Mouse (Mus musculus) ES-Bruce4 (cell line): ENCODE measurements at regions not wholly inside any gene's neighbourhood (a gene's known extent, or its start where the extent isn't known, plus 50 kb on each side); places are given as distances from the start of the nearest gene placed in this dataset.
A peak's percentile ranks its signal among the peaks of the same experiment; 100 is the strongest.

ENCODE experiments used
- H3K27ac ChIP-seq: 2 replicates; pipeline ENCODE4 v1.5.1; 2012; ENCODE audit warnings: low read length, inconsistent platforms; ENCODE audit not compliant: insufficient read depth
- H3K27me3 ChIP-seq: 2 replicates; pipeline ENCODE4 v1.6.1; 2012; ENCODE audit warnings: mild to moderate bottlenecking, low read length, inconsistent platforms; ENCODE audit not compliant: control insufficient read depth, poor library complexity, insufficient read depth, severe bottlenecking
- H3K36me3 ChIP-seq: 2 replicates; pipeline ENCODE4 v1.6.1; 2012; ENCODE audit warnings: inconsistent platforms, mild to moderate bottlenecking, low read length, moderate library complexity; ENCODE audit not compliant: control insufficient read depth, poor library complexity, insufficient read depth, severe bottlenecking
- H3K4me1 ChIP-seq: one replicate; pipeline ENCODE4 v1.8.1; 2011; ENCODE audit warnings: low read length; ENCODE audit not compliant: control insufficient read depth, insufficient read depth
- H3K4me3 ChIP-seq: 2 replicates; pipeline ENCODE4 v1.5.1; 2011; ENCODE audit warnings: low read depth, mild to moderate bottlenecking, low read length
- H3K9ac ChIP-seq: 2 replicates; pipeline ENCODE4 v1.6.1; 2012; ENCODE audit warnings: low read depth, mild to moderate bottlenecking, inconsistent platforms; ENCODE audit not compliant: poor library complexity, severe bottlenecking
- H3K9me3 ChIP-seq: replicated peaks from 2 replicates; pipeline ENCODE4 v1.6.1; 2012; ENCODE audit warnings: mild to moderate bottlenecking, low read length, inconsistent platforms; ENCODE audit not compliant: control insufficient read depth, poor library complexity, insufficient read depth, severe bottlenecking
- CTCF ChIP-seq: IDR thresholded peaks from one replicate; pipeline ENCODE4 v1.8.1; 2011; ENCODE audit warnings: low read depth, low read length
- EP300 ChIP-seq: IDR thresholded peaks from 2 replicates; pipeline ENCODE4 v1.6.1; 2011; ENCODE audit warnings: low read depth, low read length; ENCODE audit not compliant: insufficient read depth
- POLR2A ChIP-seq: IDR thresholded peaks from one replicate; pipeline ENCODE4 v1.8.1; 2011; ENCODE audit warnings: low read length; ENCODE audit not compliant: insufficient read depth

DNA sequence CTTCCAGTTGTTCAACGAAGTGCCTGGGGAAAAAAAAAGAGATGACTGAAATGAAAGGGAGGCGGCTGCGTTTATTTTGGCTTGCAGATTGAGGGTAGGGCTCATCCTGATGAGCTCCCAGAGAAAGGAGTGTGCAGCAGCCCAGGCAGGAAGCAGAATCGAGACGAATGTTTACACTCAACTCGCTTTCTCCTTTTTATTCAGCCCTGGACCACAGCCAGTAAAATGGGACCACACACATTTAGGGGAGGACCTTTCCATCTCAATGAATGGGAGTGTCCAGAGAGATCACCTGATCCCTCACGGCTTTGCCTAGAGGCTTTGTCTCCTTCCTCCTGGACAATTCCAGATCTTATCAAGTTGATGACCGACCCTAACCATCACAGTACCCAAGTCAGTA lies 198.8 kb upstream of the Srrm4 start:
- peak overlapping the region; percentile 95 for H3K27ac ChIP-seq
- H3K9me3 ChIP-seq: peaks cover 4% of the 10 kb centered on the region; the same call in 1 of the 2 replicates
- H3K4me1 ChIP-seq: peaks cover 4% of the 10 kb centered on the region
- H3K27me3 ChIP-seq: no peaks in the 10 kb centered on the region
- H3K36me3 ChIP-seq: no peaks in the 10 kb centered on the region
- no peak overlapping the region for H3K4me3 ChIP-seq
- TF ChIP-seq EP300: peak; percentile 81; the same call in 1 of the 2 replicates
- no peak for TF ChIP-seq POLR2A
- H3K9ac ChIP-seq: no peak overlapping the region

DNA sequence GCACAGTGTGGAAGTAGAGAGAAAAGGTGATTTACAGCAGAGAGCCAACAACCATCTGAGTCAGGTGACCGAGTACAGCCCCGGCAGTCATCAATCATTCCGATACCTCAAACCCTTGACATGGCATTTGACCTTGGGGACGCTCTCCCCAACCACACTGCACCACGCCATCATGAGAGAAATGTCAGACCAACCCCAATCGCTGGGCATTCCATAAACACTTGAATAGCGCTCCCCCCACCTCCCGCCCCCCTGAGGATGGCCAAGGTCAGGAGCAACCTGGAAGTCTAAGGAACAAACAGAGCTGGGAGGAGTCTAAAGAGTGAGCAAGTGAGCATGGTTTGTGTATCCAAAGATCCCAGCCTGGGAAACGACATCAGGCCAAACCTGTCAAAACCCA lies 198.2 kb upstream of the Srrm4 start:
- TF ChIP-seq CTCF: no peak
- peak; percentile 87 for TF ChIP-seq EP300

DNA sequence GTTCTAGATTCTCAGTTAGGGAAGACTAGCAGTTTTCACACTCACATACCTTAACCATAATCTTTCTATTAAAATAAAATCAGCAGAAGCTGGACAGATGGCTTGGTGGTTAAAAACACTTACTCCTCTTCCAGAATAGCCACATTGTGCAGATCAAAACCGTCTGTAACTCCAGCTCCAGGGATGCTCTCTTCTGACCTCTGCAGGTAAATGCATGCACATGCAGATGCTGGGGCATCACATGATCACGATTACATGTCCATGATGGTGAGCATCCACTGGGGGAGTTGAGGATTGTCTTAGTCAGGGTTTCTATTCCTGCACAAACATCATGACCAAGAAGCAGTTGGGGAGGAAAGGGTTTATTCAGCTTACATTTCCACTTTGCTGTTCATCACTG lies 184.8 kb upstream of the Srrm4 start:
- TF ChIP-seq EP300: no peak
- peak; percentile 36 for TF ChIP-seq CTCF
- Histone ChIP-seq H3K27ac (no peak overlapping the region), H3K27me3 (no peaks in the 10 kb centered on the region), H3K9ac (no peak overlapping the region), H3K4me1 (no peaks in the 10 kb centered on the region), H3K4me3 (no peak overlapping the region), H3K36me3 (no peaks in the 10 kb centered on the region), H3K9me3 (no peaks in the 10 kb centered on the region)

More for the DNA sequence above, 198.2 kb upstream of the Srrm4 start:
- Histone ChIP-seq H3K27ac (peak overlapping the region; percentile 95), H3K4me1 (peaks cover 4% of the 10 kb centered on the region), H3K4me3 (no peak overlapping the region), H3K27me3 (no peaks in the 10 kb centered on the region), H3K36me3 (no peaks in the 10 kb centered on the region), H3K9me3 (peaks cover 4% of the 10 kb centered on the region; the same call in 1 of the 2 replicates), H3K9ac (no peak overlapping the region)

DNA sequence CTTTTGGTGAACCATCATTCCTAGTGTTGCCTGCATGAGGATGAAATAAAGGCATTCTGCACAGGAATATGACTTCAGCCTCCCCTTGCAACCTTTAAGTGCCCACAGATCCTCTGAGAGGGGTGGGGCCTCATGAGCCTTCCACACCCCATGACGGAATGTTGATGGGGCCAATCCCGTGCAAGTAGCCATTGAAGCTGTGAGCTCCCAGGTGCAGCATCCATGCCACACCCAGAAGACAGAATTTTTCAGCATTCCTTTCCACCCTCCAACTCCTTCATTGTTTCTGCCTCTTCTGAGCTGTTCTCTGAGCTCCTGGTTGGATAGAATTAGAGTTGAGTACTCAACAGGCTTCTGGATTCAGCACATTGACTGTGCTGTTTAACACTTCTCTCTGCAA lies 174.6 kb upstream of the Srrm4 start:
- TF ChIP-seq POLR2A (no peak), EP300 (peak; percentile 45; the same call in 1 of the 2 replicates)
- Histone ChIP-seq H3K4me3 (no peak overlapping the region), H3K27ac (peak overlapping the region; percentile 56), H3K36me3 (no peaks in the 10 kb centered on the region), H3K9me3 (peaks cover 2% of the 10 kb centered on the region; the same call in 1 of the 2 replicates), H3K4me1 (no peaks in the 10 kb centered on the region), H3K9ac (no peak overlapping the region), H3K27me3 (no peaks in the 10 kb centered on the region)

DNA sequence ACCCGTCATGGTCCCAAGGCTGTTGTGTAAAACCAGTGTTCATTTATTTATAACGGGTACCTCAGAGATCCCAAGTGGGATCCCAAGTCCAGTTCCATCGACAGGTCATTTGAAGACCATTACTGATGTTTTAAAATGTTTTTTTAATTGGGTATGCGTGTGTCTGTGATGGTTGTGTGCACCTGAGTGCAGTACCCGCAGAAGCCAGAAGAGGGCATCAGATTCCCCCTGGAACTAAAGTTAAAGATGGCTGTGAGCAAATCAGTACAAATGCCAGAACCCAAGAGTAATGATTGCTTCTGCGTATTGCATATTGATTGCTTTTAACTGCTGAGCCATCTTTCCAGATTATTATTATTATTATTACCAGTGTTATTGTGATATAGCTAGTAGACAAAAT lies 169.7 kb upstream of the Srrm4 start:
- H3K27me3 ChIP-seq: no peaks in the 10 kb centered on the region
- H3K9me3 ChIP-seq: no peaks in the 10 kb centered on the region
- H3K9ac ChIP-seq: no peak overlapping the region
- H3K27ac ChIP-seq: no peak overlapping the region
- H3K4me3 ChIP-seq: no peak overlapping the region
- H3K4me1 ChIP-seq: no peaks in the 10 kb centered on the region
- TF ChIP-seq EP300: no peak
- TF ChIP-seq CTCF: peak; percentile 9
- H3K36me3 ChIP-seq: no peaks in the 10 kb centered on the region

DNA sequence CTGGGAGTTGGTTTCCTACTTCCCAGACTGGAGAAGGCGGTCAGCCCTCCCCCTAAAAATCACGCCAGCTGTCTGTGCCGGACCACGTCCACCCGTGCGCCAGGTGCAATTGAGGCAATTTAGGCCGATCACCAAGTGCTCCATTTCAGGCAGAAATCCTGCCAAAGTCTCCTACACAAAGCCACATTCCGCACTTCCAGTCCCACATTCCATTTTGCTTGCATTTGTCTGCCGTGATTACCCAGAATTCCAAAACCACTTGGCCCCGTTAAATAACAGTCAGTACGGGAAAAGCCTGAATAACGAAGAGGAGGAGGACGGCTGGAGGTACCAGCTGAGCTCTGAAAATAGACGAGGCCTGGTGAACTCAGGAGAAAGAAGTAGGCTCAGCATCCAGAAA lies 167.1 kb upstream of the Srrm4 start:
- Histone ChIP-seq H3K27me3 (no peaks in the 10 kb centered on the region), H3K27ac (no peak overlapping the region), H3K36me3 (no peaks in the 10 kb centered on the region), H3K4me1 (no peaks in the 10 kb centered on the region), H3K9ac (no peak overlapping the region), H3K4me3 (no peak overlapping the region), H3K9me3 (no peaks in the 10 kb centered on the region)
- no peak for TF ChIP-seq POLR2A
- TF ChIP-seq CTCF: no peak
- TF ChIP-seq EP300: no peak
